Mouse (Mus musculus) stomach, postnatal 0 days (tissue): Measurements from ENCODE around the gene Tex101.

ENCODE experiments used
- CTCF ChIP-seq: IDR thresholded peaks from 2 replicates; pipeline ENCODE4 v1.5.1; 2016; ENCODE audit warnings: antibody characterized with exemption, low read depth, mild to moderate bottlenecking, moderate library complexity
- EP300 ChIP-seq: optimal IDR thresholded peaks from 2 replicates; pipeline ENCODE3; 2016; ENCODE audit warnings: antibody characterized with exemption

DNA sequence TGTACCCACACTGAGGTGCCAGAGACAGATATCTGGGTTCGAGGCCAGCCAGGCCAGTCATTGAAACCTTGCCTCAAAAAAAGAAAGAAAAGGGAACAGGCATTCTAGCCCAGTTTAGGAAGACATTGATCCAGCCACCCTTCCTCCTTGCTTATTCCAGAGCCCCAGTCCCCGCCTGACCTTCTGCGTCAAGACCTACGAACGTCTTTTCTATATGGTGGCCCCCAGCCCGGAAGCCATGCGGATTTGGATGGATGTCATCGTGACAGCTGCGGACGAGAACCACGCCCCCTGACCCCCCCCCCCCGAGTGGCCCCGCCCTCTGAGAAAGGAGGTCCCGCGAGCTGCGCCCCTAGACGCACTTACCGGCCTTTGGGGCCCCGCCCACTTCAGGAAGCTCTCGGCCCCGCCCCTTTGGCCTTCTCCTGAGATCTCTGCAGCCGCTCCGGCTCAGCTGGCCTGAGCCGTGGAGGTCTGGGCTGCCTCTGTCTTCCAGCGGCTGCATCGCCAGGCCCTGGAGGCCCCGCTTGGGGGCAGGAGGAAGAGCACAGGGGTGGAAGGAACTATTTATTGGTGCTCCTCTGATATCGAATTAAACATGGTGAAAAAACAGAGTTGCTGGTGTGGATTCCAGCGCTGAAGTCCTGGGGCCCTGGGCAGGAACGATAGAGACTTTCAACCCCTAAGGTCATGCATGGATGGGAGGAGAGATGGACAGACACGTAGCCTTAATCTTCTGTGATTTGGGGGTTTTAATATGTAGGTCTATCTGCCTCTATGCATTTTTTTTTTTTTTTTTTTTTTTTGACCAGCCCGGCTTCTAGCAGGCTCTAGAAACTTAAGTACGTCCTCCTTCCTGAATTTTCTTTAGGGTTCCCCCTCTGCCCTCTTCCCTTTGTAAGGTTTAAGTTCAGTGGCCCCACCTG, 47.5 kb downstream of the Tex101 start:
- TF ChIP-seq CTCF = peak; percentile 34
- TF ChIP-seq EP300 = no peak
